Mouse (Mus musculus): ENCODE measurements at regions not wholly inside any gene's neighbourhood (a gene's known extent, or its start where the extent isn't known, plus 50 kb on each side); places are given as distances from the start of the nearest gene placed in this dataset.

- Histone ChIP-seq H3K27ac (no peak overlapping the region), H3K4me1 (no peaks in the 10 kb centered on the region), H3K9ac (no peak overlapping the region), H3K4me2 (replicated peaks) (no peak overlapping the region), H3K4me3 (no peak overlapping the region), H3K9me3 (no peaks in the 10 kb centered on the region), H3K27me3 (no peaks in the 10 kb centered on the region), H3K36me3 (no peaks in the 10 kb centered on the region)
- no peak for ATAC-seq (ENCODE audit: insufficient number of reproducible peaks, insufficient read depth, low FRiP score, low TSS enrichment)
- 83% methylated on average over 3 of the region's 3 CpGs for WGBS
Observed at GRCm38 (mm10) chr13:83268663-83269062, 235.2 kb upstream of the Mef2c start.

- H3K4me3 ChIP-seq, result no peak overlapping the region
- no peak overlapping the region for H3K9ac ChIP-seq
- H3K4me1 ChIP-seq, result no peaks in the 10 kb centered on the region
- H3K27ac ChIP-seq, result no peak overlapping the region
- no peak for ATAC-seq (ENCODE audit: insufficient number of reproducible peaks, insufficient read depth, low FRiP score, low TSS enrichment)
- no peaks in the 10 kb centered on the region for H3K9me3 ChIP-seq
- H3K36me3 ChIP-seq, result no peaks in the 10 kb centered on the region
- H3K27me3 ChIP-seq, result no peaks in the 10 kb centered on the region
- no peak overlapping the region for H3K4me2 ChIP-seq (replicated peaks)
- WGBS, result 73% methylated on average over 1 of the region's 1 CpGs
Observed at GRCm38 (mm10) chr13:83278695-83279094, 225.1 kb upstream of the Mef2c start.

DNA sequence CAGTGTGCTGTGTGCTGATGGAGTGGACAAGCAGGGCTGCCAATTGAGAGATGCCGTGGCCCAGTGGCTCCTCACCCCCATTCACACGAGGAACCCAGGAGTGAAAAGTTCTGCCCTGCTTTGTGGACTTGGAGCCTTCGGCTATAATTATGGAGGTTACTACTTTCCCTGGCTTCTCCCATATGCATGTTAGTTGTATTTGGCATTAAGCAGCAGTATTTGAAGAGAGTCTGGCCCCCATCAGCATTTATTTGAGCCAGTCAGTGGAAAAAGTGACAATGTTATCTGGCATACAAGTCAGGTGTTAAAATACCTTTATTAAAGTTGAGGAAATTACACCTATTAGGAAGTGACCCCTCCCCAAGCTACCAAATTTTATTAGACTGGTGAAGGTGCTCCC, 196.1 kb upstream of the Mef2c start:
- Histone ChIP-seq H3K4me3 (no peak overlapping the region), H3K9me3 (no peaks in the 10 kb centered on the region), H3K36me3 (no peaks in the 10 kb centered on the region), H3K4me2 (replicated peaks) (no peak overlapping the region), H3K27ac (no peak overlapping the region), H3K27me3 (no peaks in the 10 kb centered on the region), H3K4me1 (no peaks in the 10 kb centered on the region), H3K9ac (no peak overlapping the region)
- WGBS, result 91% methylated on average over 3 of the region's 3 CpGs
- no peak for ATAC-seq (ENCODE audit: insufficient number of reproducible peaks, insufficient read depth, low FRiP score, low TSS enrichment)

DNA sequence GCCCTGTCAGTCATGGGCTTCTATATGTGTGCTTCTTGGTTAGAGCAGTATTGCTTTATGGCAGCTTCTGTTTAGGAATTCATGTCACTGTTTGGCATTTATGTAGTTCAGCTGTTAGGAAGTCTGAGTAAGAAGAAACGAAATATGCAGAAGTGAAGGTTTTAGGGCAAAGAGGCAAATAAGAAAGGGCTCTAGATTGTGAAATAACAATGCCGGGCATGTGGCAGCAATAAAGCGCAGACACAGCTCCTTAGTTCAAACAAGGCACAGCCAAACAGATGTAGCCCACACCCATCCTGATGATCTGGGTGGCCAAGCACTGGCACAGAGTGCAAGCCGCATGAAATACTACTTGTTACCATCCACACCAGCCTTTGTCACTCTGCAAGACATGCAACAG, 175.3 kb upstream of the Mef2c start:
- ATAC-seq (ENCODE audit: insufficient number of reproducible peaks, insufficient read depth, low FRiP score, low TSS enrichment), result no peak
- H3K9me3 ChIP-seq, result no peaks in the 10 kb centered on the region
- no peak overlapping the region for H3K4me3 ChIP-seq
- no peaks in the 10 kb centered on the region for H3K27me3 ChIP-seq
- no peak overlapping the region for H3K9ac ChIP-seq
- H3K27ac ChIP-seq, result no peak overlapping the region
- 62% methylated on average over 4 of the region's 4 CpGs for WGBS
- H3K4me2 ChIP-seq (replicated peaks), result no peak overlapping the region
- no peaks in the 10 kb centered on the region for H3K36me3 ChIP-seq
- no peaks in the 10 kb centered on the region for H3K4me1 ChIP-seq

DNA sequence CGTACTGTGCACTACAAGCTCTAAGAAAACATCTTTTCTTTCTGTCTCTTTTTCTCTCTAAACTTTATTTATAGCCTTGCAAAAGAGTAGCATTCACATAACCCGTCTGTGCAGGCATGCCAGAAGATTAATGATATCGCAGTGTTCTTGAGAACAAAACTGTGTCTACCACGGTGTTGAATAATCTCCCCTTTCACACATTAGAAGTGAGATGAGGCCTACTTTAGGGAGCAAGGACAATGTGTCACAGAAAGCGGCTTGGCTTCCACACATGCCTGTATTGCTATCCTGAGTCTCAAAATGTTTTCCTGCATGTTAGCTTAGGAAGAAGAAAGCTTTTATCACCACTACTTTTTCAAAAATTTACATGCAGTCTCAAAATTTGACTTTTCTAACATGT, 170.1 kb upstream of the Mef2c start:
- no peaks in the 10 kb centered on the region for H3K36me3 ChIP-seq
- no peaks in the 10 kb centered on the region for H3K4me1 ChIP-seq
- H3K9ac ChIP-seq, result no peak overlapping the region
- no peaks in the 10 kb centered on the region for H3K27me3 ChIP-seq
- WGBS, result 71% methylated on average over 5 of the region's 5 CpGs
- no peak overlapping the region for H3K4me2 ChIP-seq (replicated peaks)
- no peak for ATAC-seq (ENCODE audit: insufficient number of reproducible peaks, insufficient read depth, low FRiP score, low TSS enrichment)
- no peak overlapping the region for H3K27ac ChIP-seq
- H3K9me3 ChIP-seq, result no peaks in the 10 kb centered on the region
- H3K4me3 ChIP-seq, result no peak overlapping the region

DNA sequence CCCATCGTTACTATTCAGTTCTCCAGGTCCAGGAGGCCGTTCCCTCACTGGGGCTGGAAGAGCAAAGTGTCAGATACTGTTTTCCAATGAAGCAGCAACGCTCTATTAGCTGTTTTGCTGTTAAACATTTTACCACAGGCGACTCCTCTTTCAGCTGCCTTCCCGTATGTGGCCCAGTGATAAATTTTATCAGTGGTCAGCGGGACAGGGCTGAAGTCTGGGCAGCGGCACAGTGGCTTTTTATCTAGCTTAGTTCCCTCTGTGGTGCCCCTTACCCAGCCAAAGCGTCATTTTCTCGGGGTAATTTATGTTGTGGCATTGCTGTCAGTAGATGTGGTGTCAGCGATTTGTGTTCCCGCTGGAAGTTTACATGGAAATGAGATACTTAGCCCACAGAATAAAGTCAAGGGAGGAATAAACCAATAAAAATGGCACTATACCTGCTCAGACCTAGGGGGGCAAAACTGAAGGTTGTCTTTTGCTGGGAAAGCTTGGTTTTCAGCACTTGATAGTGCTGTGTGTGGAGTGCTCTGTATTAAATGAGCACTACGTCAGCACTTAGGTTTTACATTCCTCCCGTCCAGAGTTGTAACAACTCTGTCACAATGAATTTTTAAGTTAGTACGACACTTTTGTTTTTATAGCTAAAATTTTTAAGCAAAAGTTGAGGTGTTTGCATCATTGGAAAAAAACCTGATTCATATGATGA, 159.1 kb upstream of the Mef2c start:
- no peak for ATAC-seq (ENCODE audit: insufficient number of reproducible peaks, insufficient read depth, low FRiP score, low TSS enrichment)
- Histone ChIP-seq H3K4me1 (no peaks in the 10 kb centered on the region), H3K9me3 (no peaks in the 10 kb centered on the region), H3K36me3 (no peaks in the 10 kb centered on the region), H3K9ac (no peak overlapping the region), H3K4me2 (replicated peaks) (no peak overlapping the region), H3K4me3 (no peak overlapping the region), H3K27ac (no peak overlapping the region), H3K27me3 (no peaks in the 10 kb centered on the region)
- WGBS, result 84% methylated on average over 14 of the region's 14 CpGs

GRCm38 (mm10) chr13:83355341-83355740, 148.5 kb upstream of the Mef2c start:
- no peak overlapping the region for H3K27ac ChIP-seq
- no peak overlapping the region for H3K4me2 ChIP-seq (replicated peaks)
- H3K36me3 ChIP-seq, result no peaks in the 10 kb centered on the region
- H3K4me3 ChIP-seq, result no peak overlapping the region
- no peak overlapping the region for H3K9ac ChIP-seq
- H3K27me3 ChIP-seq, result no peaks in the 10 kb centered on the region
- 82% methylated on average over 4 of the region's 4 CpGs for WGBS
- no peaks in the 10 kb centered on the region for H3K4me1 ChIP-seq
- no peaks in the 10 kb centered on the region for H3K9me3 ChIP-seq
- ATAC-seq (ENCODE audit: insufficient number of reproducible peaks, insufficient read depth, low FRiP score, low TSS enrichment), result no peak

GRCm38 (mm10) chr13:83360529-83360928, 143.3 kb upstream of the Mef2c start:
- Histone ChIP-seq H3K4me1 (no peaks in the 10 kb centered on the region), H3K9ac (no peak overlapping the region), H3K36me3 (no peaks in the 10 kb centered on the region), H3K27me3 (no peaks in the 10 kb centered on the region), H3K4me3 (no peak overlapping the region), H3K27ac (no peak overlapping the region), H3K4me2 (replicated peaks) (no peak overlapping the region), H3K9me3 (no peaks in the 10 kb centered on the region)
- WGBS, result 26% methylated on average over 2 of the region's 2 CpGs
- no peak for ATAC-seq (ENCODE audit: insufficient number of reproducible peaks, insufficient read depth, low FRiP score, low TSS enrichment)

DNA sequence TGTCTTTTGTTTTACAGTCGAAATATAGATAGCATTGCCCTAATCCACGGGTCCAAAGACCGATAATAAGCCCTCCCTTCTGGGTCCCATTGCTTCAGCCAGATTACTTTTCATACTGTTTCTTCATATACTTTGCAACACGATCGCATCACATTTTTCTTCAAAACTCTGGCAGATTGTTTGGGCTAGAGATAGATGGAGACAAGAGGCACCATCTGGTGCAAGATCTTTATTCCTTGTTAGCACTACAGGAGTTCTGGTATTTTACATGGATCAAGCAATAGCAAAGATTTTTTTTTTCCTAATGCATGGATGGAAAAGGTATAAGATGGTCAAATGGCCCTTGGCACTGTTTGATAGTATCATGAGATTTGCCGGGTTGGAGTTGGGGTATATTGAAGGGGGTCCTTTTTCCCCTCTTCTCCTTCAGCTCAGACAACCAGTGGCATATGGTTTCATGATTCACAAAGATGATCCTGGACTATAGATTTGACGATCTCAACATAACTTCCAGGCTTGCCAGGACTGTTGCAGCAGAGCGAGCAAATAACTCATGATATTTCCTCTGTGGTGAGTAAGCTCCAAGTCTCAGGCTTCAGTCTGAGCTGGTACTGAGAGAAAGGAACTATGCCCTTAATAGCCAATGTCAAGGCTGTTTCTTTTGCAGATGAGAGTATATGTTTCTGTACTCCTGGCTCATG, 127.6 kb upstream of the Mef2c start:
- no peak overlapping the region for H3K4me2 ChIP-seq (replicated peaks)
- no peaks in the 10 kb centered on the region for H3K9me3 ChIP-seq
- no peak overlapping the region for H3K4me3 ChIP-seq
- no peaks in the 10 kb centered on the region for H3K36me3 ChIP-seq
- no peaks in the 10 kb centered on the region for H3K27me3 ChIP-seq
- 88% methylated on average over 8 of the region's 8 CpGs for WGBS
- no peak overlapping the region for H3K27ac ChIP-seq
- H3K9ac ChIP-seq, result no peak overlapping the region
- H3K4me1 ChIP-seq, result no peaks in the 10 kb centered on the region
- no peak for ATAC-seq (ENCODE audit: insufficient number of reproducible peaks, insufficient read depth, low FRiP score, low TSS enrichment)

GRCm38 (mm10) chr13:83378644-83379043, 125.2 kb upstream of the Mef2c start:
- Histone ChIP-seq H3K9me3 (no peaks in the 10 kb centered on the region), H3K27me3 (no peaks in the 10 kb centered on the region), H3K27ac (no peak overlapping the region), H3K9ac (no peak overlapping the region), H3K4me1 (no peaks in the 10 kb centered on the region), H3K4me3 (no peak overlapping the region), H3K36me3 (no peaks in the 10 kb centered on the region), H3K4me2 (replicated peaks) (no peak overlapping the region)
- ATAC-seq (ENCODE audit: insufficient number of reproducible peaks, insufficient read depth, low FRiP score, low TSS enrichment), result no peak
- WGBS, result 52% methylated on average over 3 of the region's 3 CpGs

DNA sequence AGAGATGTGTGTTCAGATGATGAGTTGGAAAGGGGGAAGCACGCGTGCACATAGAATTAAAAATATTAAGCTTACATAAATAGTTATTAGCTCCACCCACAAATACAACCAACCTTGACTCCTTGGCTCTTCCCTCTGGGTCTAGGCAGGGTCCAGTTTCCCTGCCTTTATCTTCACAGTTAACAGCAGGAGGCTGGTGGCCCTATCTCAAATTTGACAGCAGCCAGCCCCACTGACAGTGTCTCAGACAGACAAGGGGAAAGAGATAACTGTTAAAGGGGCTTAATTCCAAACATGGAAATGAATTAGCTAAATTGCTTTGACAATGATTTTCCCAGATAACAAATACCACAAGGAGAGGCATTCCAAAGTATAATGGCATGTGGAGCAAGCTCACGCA, 121.2 kb upstream of the Mef2c start:
- no peaks in the 10 kb centered on the region for H3K4me1 ChIP-seq

DNA sequence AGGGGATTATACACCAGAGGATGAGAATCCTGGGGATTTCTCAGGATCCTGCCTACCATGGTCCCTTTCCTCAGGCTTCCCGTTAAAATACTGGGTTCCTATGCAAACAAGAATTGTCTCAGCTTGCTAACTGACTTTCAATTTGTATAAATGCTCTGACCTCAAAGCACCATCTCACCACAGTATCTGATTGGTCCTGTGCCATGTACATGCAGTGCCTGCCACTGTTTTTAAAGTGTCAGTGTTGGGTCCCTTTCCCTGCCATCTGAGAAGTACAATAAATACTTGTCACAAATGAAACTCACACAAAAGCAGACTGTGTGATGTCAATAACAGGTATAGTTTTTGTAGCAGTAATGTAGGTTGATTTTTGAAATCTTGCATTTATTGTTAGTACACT, 109.1 kb upstream of the Mef2c start:
- no peak for ATAC-seq (ENCODE audit: insufficient number of reproducible peaks, insufficient read depth, low FRiP score, low TSS enrichment)
- H3K4me3 ChIP-seq, result no peak overlapping the region
- no peaks in the 10 kb centered on the region for H3K36me3 ChIP-seq
- 58% methylated on average over 1 of the region's 1 CpGs for WGBS
- no peak overlapping the region for H3K9ac ChIP-seq
- H3K4me2 ChIP-seq (replicated peaks), result no peak overlapping the region
- H3K27me3 ChIP-seq, result no peaks in the 10 kb centered on the region
- H3K27ac ChIP-seq, result no peak overlapping the region
- H3K9me3 ChIP-seq, result no peaks in the 10 kb centered on the region
- no peaks in the 10 kb centered on the region for H3K4me1 ChIP-seq

More for the DNA sequence above, 121.2 kb upstream of the Mef2c start:
- no peak for ATAC-seq (ENCODE audit: insufficient number of reproducible peaks, insufficient read depth, low FRiP score, low TSS enrichment)
- Histone ChIP-seq H3K27ac (no peak overlapping the region), H3K4me3 (no peak overlapping the region), H3K27me3 (no peaks in the 10 kb centered on the region), H3K4me2 (replicated peaks) (no peak overlapping the region), H3K9ac (no peak overlapping the region), H3K36me3 (no peaks in the 10 kb centered on the region), H3K9me3 (no peaks in the 10 kb centered on the region)
- WGBS, result 95% methylated on average over 3 of the region's 3 CpGs

Measured in embryonic facial prominence, embryonic 12.5 days (tissue).